Mouse (Mus musculus) embryonic facial prominence, embryonic 13.5 days (tissue): ENCODE data around the gene AC129217.1. TPM values are rescaled to one million over a fixed set of nuclear protein-coding genes. Genes with fewer than 3 reads are reported as not detected.

Experiments used
- ATAC-seq: fragments of 200-750 bp; cut with Nextera tagmentation; 2 replicates; pipeline ENCODE4 v1.8.0; 2017; ENCODE audit warnings: low read depth; ENCODE audit not compliant: insufficient number of reproducible peaks, insufficient read depth, low FRiP score, low TSS enrichment
- H3K27ac ChIP-seq: fragments of 300-500 bp; sonication (generic); 2 replicates; pipeline ENCODE4 v1.5.1; 2015; ENCODE audit warnings: moderate library complexity, mild to moderate bottlenecking, inconsistent platforms
- H3K27me3 ChIP-seq: fragments of 300-500 bp; sonication (generic); 2 replicates; pipeline ENCODE4 v1.6.1; 2015; ENCODE audit warnings: mild to moderate bottlenecking, inconsistent platforms
- H3K36me3 ChIP-seq: fragments of 300-500 bp; sonication (generic); 2 replicates; pipeline ENCODE4 v1.6.1; 2015; ENCODE audit warnings: mild to moderate bottlenecking, inconsistent platforms
- H3K4me1 ChIP-seq: fragments of 300-500 bp; sonication (generic); 2 replicates; pipeline ENCODE4 v1.6.1; 2015; ENCODE audit warnings: inconsistent platforms
- H3K4me2 ChIP-seq: fragments of 300-500 bp; sonication (generic); 2 replicates; pipeline ENCODE4 v1.6.1; 2015; ENCODE audit warnings: moderate library complexity, mild to moderate bottlenecking, inconsistent platforms
- H3K4me3 ChIP-seq: fragments of 300-500 bp; sonication (generic); 2 replicates; pipeline ENCODE4 v1.5.1; 2015; ENCODE audit warnings: mild to moderate bottlenecking, inconsistent platforms
- H3K9ac ChIP-seq: fragments of 300-500 bp; sonication (generic); 2 replicates; pipeline ENCODE4 v1.6.1; 2015; ENCODE audit warnings: mild to moderate bottlenecking, inconsistent platforms
- H3K9me3 ChIP-seq: fragments of 300-500 bp; sonication (generic); 2 replicates; pipeline ENCODE4 v1.6.1; 2016; ENCODE audit warnings: inconsistent platforms
- WGBS: fragments of 180-500 bp; shearing (Covaris S2); methylation state at CpG from one replicate; pipeline ENCODE4 v1.1.7; 2015; ENCODE audit warnings: mixed read lengths; 5-methylcytosine and 5-hydroxymethylcytosine counted together
- polyA plus RNA-seq: library from polyadenylated mRNA; unstranded; fragments of >200 nt; fragmentation: Nextera tagmentation; extraction: Ambion mirVana; gene quantifications from 2 replicates; pipeline ENCODE4 v1.2.1, GENCODE M21; 2015

The AC129217.1 gene
- polyA plus RNA-seq, 1 experiment from 2014 or later = not detected

DNA sequence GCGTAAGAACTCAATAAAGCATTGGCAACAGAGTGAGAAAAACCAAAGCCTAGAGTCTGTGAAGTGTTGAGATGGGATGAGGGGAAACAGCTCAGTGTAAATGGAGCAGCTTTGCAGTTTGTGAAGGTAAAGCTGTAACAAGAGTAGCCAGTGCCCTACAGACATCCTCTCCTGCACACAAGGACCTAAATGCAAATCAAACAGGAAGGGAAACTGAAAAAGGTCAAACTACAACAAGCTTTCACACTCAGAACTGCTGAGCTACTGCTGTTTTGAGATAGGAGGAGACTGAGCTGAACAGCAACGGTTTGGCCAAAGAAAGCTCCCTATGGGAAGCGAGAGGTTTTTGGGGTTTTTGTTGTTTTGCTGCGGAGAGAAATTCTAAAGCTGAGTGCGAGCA, 22.8 kb upstream of the AC129217.1 start:
- Histone ChIP-seq H3K9ac (no peak overlapping the region), H3K27me3 (no peaks in the 10 kb centered on the region), H3K27ac (no peak overlapping the region), H3K4me2 (no peak overlapping the region), H3K36me3 (peaks cover 71% of the 10 kb centered on the region), H3K9me3 (no peaks in the 10 kb centered on the region), H3K4me3 (no peak overlapping the region), H3K4me1 (peaks cover 10% of the 10 kb centered on the region)
- WGBS = 95% methylated on average over 5 of the region's 5 CpGs
- ATAC-seq = no peak

DNA sequence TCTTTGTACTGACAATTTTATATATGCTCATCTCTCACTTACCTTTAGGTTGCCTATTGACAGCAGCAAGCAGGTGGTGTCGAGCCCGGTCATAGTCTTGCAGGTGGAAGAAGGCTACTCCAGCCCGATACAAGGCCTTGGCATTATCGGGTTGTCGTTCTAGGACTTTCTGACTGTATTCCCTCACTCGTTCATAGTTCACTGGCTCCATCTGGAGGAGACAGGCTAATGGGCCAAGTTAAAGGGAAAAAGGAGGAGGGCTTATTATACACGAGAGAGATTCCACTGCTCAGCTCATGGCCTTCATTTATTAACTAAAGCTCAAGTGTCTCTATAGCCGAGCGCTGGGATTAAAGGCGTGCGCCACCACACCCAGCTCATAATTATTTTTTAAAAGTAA, 13.8 kb upstream of the AC129217.1 start:
- WGBS = 76% methylated on average over 11 of the region's 11 CpGs
- H3K9me3 ChIP-seq = no peaks in the 10 kb centered on the region
- no peak overlapping the region; the same call in 1 of the 2 replicates for H3K4me3 ChIP-seq
- H3K27ac ChIP-seq = no peak overlapping the region
- no peaks in the 10 kb centered on the region for H3K27me3 ChIP-seq
- peaks cover 27% of the 10 kb centered on the region for H3K4me1 ChIP-seq
- ATAC-seq = no peak
- H3K36me3 ChIP-seq = peaks cover 53% of the 10 kb centered on the region
- H3K9ac ChIP-seq = 0 out of 2 replicates have a peak overlapping the region, but pooled peaks have one; percentile 36
- H3K4me2 ChIP-seq = no peak overlapping the region

DNA sequence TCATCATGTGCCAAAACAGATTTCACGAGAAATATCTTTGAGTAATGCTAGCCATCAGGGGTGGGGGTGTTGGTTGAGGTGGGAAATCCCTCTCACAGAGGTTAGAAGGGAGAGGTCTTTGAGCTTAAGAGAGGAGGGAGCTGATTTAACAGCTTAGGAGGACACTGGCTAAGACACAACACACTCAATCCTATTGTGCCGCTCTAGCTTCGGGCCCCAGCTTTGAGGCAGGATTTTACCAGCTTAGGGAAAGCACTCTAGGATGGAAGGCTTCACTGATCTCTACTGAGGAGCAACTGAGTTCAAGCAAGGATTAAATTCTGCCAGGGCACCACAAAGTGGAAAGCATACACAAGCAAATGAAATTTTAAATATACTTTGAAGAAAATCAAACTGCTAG, 12.6 kb upstream of the AC129217.1 start:
- peak overlapping the region; percentile 62 for H3K9ac ChIP-seq

DNA sequence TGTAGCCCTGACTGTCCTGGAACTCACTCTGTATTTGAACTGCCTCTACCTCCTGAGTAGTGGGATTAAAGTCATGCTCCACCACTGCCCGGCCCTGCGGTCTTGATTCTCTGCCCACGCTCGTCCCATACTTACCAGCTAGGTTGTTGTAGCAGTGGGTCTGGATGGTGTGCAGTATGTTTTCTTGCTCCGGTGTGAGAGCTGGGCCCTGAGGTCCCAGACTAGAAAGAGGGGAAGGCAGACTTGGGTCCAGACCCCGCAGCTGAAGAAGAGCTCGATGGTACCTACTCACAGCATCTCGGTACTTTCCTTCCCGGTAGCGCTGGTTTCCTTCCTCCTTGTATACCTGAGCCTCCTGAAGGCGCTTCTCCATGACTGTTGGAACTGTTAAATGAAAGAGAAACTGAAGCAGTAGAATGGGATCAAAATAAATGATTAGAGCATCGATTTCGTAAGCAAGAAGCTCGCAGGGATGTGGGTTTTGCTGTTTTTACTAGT, 11.2 kb upstream of the AC129217.1 start:
- Histone ChIP-seq H3K4me3 (peak overlapping the region; percentile 100), H3K9me3 (no peaks in the 10 kb centered on the region), H3K4me1 (peaks cover 45% of the 10 kb centered on the region), H3K36me3 (peaks cover 37% of the 10 kb centered on the region), H3K27me3 (no peaks in the 10 kb centered on the region), H3K9ac (peak overlapping the region; percentile 91), H3K4me2 (peak overlapping the region; percentile 97), H3K27ac (peak overlapping the region; percentile 100)
- WGBS = 26% methylated on average over 14 of the region's 14 CpGs
- no peak for ATAC-seq

More for the DNA sequence above, 12.6 kb upstream of the AC129217.1 start:
- Histone ChIP-seq H3K4me1 (peaks cover 32% of the 10 kb centered on the region), H3K36me3 (peaks cover 43% of the 10 kb centered on the region), H3K4me2 (peak overlapping the region; percentile 97), H3K4me3 (peak overlapping the region; percentile 7; the same call in 1 of the 2 replicates), H3K27ac (no peak overlapping the region), H3K9me3 (no peaks in the 10 kb centered on the region), H3K27me3 (no peaks in the 10 kb centered on the region)
- 76% methylated on average over 3 of the region's 3 CpGs for whole genome bisulfite sequencing
- no peak for ATAC-seq

DNA sequence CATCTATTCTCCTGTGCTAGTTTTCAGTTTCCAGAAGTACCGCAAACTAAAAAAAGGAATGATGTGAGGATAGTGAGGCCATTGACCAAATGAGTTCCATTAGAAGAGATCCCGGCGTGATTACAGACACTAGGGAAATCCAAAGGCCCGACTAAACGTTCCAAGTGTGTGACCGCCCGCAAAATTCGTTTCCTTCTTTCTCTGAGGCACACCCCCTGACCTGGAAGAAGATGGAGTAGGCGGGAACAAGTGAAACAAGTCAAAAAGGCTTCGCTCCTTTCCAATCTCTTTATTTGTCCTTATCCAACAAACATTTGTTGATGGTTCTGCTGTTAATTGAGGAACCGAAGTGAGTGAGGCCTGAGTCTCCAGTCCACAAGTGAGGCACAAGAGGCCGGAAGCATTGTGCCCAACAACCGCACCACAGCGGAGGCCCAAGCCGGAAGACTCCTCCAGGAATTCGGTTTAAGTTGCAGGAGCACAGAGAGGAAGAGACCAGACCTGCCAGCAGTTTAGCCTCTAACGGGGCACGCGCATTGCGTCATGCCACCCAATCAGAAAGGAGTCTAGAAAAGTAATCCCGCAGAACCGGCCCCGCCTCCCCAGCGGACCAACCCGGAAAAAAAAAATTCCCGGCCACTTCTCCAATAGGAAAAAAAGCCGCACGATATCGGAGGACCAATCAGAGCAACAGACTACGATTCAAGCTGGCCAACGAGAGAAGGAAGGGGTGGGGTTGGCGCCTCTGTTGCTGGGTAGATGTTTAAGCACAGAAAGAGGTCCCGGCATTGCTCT, 10.6 kb upstream of the AC129217.1 start, which contains the start of gene Ttc9c:
Ttc9c (minus strand) TSS at position 533 of the 795 bp plus-strand sequence.
- H3K36me3 ChIP-seq = peaks cover 38% of the 10 kb centered on the region
- H3K9me3 ChIP-seq = no peaks in the 10 kb centered on the region
- peaks cover 45% of the 10 kb centered on the region for H3K4me1 ChIP-seq
- H3K9ac ChIP-seq = peak within 1 kb of the TSS; percentile 99
- under 1% methylated on average over 33 of the region's 33 CpGs for WGBS
- ATAC-seq = peak; percentile 91
- H3K4me2 ChIP-seq = peak within 1 kb of the TSS; percentile 97
- H3K27ac ChIP-seq = peak within 1 kb of the TSS; percentile 100
- no peaks in the 10 kb centered on the region for H3K27me3 ChIP-seq
- H3K4me3 ChIP-seq = peak within 1 kb of the TSS; percentile 100

DNA sequence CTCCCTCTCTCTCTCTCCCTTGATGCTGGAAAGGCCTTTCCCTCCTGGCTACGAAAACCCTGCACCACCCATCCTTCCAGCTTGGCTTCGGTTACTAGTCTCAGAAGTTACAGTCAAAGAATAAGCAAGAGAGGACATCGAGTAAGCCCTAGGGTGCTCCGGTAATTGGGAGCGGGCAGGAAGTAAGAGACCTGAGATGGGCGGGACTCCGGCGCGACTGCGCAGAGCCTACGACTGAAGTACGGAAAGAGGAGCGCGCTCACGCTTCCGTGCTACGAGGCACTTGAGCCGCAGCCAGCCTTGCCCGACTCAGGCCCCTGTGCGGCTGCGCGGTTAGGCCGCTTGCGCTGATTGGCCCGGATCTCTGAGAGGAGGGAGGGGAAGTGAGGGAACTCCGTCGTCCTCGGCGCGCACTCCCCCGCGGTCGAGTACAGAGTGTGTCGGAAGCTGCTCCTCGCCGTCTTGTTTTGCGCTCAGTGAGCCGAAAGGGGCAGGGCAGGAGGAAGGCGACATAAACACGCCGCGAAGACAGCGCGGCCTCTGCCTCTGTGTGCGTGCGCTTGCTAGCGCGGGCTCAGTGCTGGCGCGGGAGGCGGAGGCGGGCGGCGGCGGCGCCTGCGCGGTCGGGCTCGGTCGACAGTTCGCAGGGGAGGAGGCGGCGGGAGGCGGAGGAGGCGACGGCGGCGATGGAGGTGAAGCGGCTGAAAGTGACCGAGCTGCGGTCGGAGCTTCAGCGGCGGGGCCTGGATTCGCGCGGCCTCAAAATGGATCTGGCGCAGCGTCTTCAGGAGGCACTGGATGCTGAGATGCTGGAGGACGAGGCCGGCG, 9.8 kb upstream of the AC129217.1 start, which contains the start of gene Hnrnpul2:
Hnrnpul2 (plus strand) TSS at position 415 of the 828 bp plus-strand sequence.
- Histone ChIP-seq H3K27me3 (no peaks in the 10 kb centered on the region), H3K4me3 (peak within 1 kb of the TSS; percentile 100), H3K9me3 (no peaks in the 10 kb centered on the region), H3K9ac (peak within 1 kb of the TSS; percentile 99), H3K4me1 (peaks cover 42% of the 10 kb centered on the region), H3K4me2 (peak within 1 kb of the TSS; percentile 97), H3K36me3 (peaks cover 39% of the 10 kb centered on the region), H3K27ac (peak within 1 kb of the TSS; percentile 100)
- ATAC-seq = peak; percentile 95
- WGBS = under 1% methylated on average over 83 of the region's 83 CpGs

DNA sequence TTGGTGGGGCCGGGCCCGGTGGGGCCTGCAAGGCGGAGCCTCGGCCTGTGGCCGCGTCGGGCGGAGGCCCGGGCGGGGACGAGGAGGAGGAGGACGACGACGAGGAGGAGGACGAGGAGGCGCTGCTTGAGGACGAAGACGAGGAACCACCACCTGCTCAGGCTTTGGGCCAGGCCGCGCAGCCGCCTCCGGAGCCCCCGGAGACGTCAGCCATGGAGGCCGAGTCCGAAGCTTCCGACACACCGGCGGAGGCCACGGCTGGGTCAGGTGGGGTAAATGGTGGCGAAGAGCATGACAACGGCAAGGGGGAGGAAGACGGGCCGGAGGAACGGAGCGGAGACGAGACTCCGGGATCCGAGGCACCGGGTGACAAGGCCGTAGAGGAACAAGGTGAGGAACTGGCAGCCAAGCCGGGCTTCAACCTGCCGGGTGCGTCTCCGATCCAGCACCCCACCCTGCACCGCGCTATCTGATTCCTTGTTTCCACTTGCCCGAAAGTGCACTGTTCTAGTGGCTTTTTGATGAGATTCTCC, 9.1 kb upstream of the AC129217.1 start:
- under 1% methylated on average over 48 of the region's 48 CpGs for WGBS
- no peaks in the 10 kb centered on the region for H3K27me3 ChIP-seq
- H3K36me3 ChIP-seq = peaks cover 38% of the 10 kb centered on the region
- peak overlapping the region; percentile 100 for H3K4me3 ChIP-seq
- peak overlapping the region; percentile 100 for H3K27ac ChIP-seq
- ATAC-seq = no peak
- H3K4me1 ChIP-seq = peaks cover 42% of the 10 kb centered on the region
- no peaks in the 10 kb centered on the region for H3K9me3 ChIP-seq
- peak overlapping the region; percentile 97 for H3K4me2 ChIP-seq
- peak overlapping the region; percentile 99 for H3K9ac ChIP-seq

DNA sequence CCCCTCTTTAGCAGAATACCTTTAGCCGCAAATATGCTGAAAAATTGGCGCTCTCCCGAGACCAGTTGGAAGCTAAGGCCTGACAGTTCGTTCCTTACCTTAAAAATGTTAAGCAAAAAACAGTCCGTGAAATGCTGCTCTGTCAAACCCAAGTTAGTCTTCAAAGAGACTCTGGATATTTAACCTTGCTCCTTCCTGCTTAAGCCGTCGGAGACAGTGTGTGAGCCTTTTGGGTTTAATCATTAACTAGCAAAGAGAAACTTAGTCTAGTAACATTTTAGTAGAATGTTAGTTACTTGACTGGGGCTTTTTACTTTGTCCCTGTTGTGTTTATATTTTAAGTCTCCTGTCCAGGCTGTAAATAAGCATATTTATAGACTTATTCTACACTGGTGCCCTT, 8.4 kb upstream of the AC129217.1 start:
- Histone ChIP-seq H3K36me3 (peaks cover 42% of the 10 kb centered on the region), H3K27me3 (no peaks in the 10 kb centered on the region), H3K4me3 (peak overlapping the region; percentile 100), H3K9ac (peak overlapping the region; percentile 99), H3K4me2 (peak overlapping the region; percentile 97), H3K9me3 (no peaks in the 10 kb centered on the region), H3K27ac (peak overlapping the region; percentile 100; the same call in 1 of the 2 replicates), H3K4me1 (peaks cover 37% of the 10 kb centered on the region)
- 1% methylated on average over 7 of the region's 7 CpGs for WGBS
- no peak for ATAC-seq

DNA sequence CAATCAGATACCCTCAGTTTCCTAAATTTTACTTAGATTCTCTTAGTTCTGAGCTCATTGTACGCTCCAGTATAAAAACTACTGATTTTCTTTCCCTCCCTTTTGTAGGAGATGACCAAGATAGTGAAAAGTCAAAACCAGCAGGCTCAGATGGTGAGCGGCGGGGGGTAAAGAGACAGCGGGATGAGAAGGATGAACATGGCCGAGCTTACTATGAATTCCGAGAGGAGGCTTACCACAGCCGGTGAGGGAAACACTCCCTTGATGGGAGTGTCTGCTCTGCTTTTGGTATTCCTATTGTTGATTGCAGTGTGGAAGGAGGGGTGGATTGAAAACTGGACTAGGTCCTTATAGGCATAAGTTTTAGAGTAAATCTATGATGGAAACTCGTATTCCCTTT, 6.9 kb upstream of the AC129217.1 start:
- Histone ChIP-seq H3K9me3 (no peaks in the 10 kb centered on the region), H3K4me2 (peak overlapping the region; percentile 97), H3K27ac (no peak overlapping the region), H3K4me3 (peak overlapping the region; percentile 100), H3K4me1 (peaks cover 26% of the 10 kb centered on the region), H3K9ac (peak overlapping the region; percentile 57), H3K36me3 (peaks cover 50% of the 10 kb centered on the region), H3K27me3 (no peaks in the 10 kb centered on the region)
- 74% methylated on average over 8 of the region's 8 CpGs for WGBS
- no peak for ATAC-seq

DNA sequence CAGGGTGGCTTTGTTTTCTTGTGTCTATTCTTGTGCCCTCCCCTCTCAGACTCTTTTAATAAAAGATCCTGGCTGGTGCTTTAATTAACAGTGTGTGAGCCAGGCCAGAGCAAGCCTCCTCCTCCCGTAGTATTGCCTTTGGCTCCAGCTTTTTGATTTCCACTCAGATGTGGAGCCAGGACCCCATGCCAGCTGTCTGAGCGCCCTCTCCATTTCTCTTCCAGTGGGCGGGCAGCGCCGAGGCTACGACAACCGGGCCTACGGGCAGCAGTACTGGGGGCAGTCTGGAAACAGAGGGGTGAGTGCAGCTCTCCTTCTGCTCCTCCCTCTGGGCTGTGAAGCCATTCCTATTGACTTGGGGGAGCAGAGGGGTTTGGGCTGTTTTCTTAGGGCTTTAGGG, 1.1 kb downstream of the AC129217.1 start:
- Histone ChIP-seq H3K9me3 (no peaks in the 10 kb centered on the region), H3K36me3 (peaks cover 98% of the 10 kb centered on the region), H3K4me3 (no peak overlapping the region), H3K27ac (no peak overlapping the region), H3K9ac (no peak overlapping the region), H3K4me1 (no peaks in the 10 kb centered on the region), H3K4me2 (no peak overlapping the region), H3K27me3 (no peaks in the 10 kb centered on the region)
- WGBS = 90% methylated on average over 8 of the region's 8 CpGs
- no peak for ATAC-seq

DNA sequence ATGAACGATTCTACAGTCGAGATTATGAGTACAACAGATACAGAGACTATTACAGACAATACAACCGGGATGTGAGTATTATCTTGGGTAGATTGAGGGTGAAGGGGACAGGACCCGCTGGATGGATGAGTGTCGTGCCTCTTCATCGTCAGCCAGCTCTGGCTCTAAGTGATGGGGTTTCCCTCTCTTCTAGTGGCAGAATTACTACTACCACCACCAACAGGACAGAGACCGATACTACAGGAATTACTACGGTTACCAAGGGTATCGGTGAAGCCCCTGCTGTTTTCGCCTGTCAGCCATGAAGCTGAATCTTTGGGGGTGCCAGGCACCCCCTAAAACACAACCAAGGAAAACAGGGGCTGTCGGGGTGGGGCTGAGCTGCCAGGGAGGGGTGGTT, 1.7 kb downstream of the AC129217.1 start:
- no peaks in the 10 kb centered on the region for H3K9me3 ChIP-seq
- H3K4me1 ChIP-seq = no peaks in the 10 kb centered on the region
- H3K27ac ChIP-seq = no peak overlapping the region
- ATAC-seq = no peak
- H3K27me3 ChIP-seq = no peaks in the 10 kb centered on the region
- H3K4me3 ChIP-seq = no peak overlapping the region
- peaks cover 98% of the 10 kb centered on the region for H3K36me3 ChIP-seq
- no peak overlapping the region for H3K9ac ChIP-seq
- H3K4me2 ChIP-seq = no peak overlapping the region
- 85% methylated on average over 11 of the region's 11 CpGs for WGBS
